Mouse (Mus musculus) midbrain, embryonic 15.5 days (tissue): ENCODE data around the gene Stard3. TPM values are rescaled to one million over a fixed set of nuclear protein-coding genes. Genes with fewer than 3 reads are reported as not detected.

Experiments
- ATAC-seq: fragments of 200-750 bp; cut with Nextera tagmentation; replicated peaks from 2 replicates; pipeline ENCODE4 v1.8.0; 2017; ENCODE audit warnings: moderate TSS enrichment
- H3K27ac ChIP-seq: fragments of 300-500 bp; sonication (generic); 2 replicates; pipeline ENCODE4 v1.5.1; 2015; ENCODE audit warnings: mild to moderate bottlenecking, inconsistent platforms
- H3K27me3 ChIP-seq: fragments of 300-500 bp; sonication (generic); replicated peaks from 2 replicates; pipeline ENCODE4 v1.6.1; 2015; ENCODE audit warnings: inconsistent platforms
- H3K36me3 ChIP-seq: fragments of 300-500 bp; sonication (generic); replicated peaks from 2 replicates; pipeline ENCODE4 v1.6.1; 2015; ENCODE audit warnings: inconsistent platforms
- H3K4me1 ChIP-seq: fragments of 300-500 bp; sonication (generic); 2 replicates; pipeline ENCODE4 v1.6.1; 2015; ENCODE audit warnings: inconsistent platforms
- H3K4me2 ChIP-seq: fragments of 300-500 bp; sonication (generic); 2 replicates; pipeline ENCODE4 v1.6.1; 2015; ENCODE audit warnings: inconsistent platforms, mild to moderate bottlenecking, moderate library complexity
- H3K4me3 ChIP-seq: fragments of 300-500 bp; sonication (generic); 2 replicates; pipeline ENCODE4 v1.5.1; 2015; ENCODE audit warnings: mild to moderate bottlenecking, inconsistent platforms
- H3K9ac ChIP-seq: fragments of 300-500 bp; sonication (generic); 2 replicates; pipeline ENCODE4 v1.6.1; 2015; ENCODE audit warnings: mild to moderate bottlenecking, inconsistent platforms
- H3K9me3 ChIP-seq: fragments of 300-500 bp; sonication (generic); 2 replicates; pipeline ENCODE4 v1.6.1; 2016; ENCODE audit warnings: inconsistent platforms
- WGBS: fragments of 180-500 bp; shearing (Covaris S2); methylation state at CpG from one replicate; pipeline ENCODE4 v1.1.7; 2015; ENCODE audit warnings: mixed read lengths; 5-methylcytosine and 5-hydroxymethylcytosine counted together
- polyA plus RNA-seq: library from polyadenylated mRNA; unstranded; fragments of >200 nt; fragmentation: Nextera tagmentation; extraction: Ambion mirVana; gene quantifications from 2 replicates; pipeline ENCODE4 v1.2.1, GENCODE M21; 2015

The Stard3 gene
- polyA plus RNA-seq, 1 experiment from 2014 or later = 44.6 TPM

- no peak for ATAC-seq
- H3K27me3 ChIP-seq = peaks cover 11% of the 10 kb centered on the region; the same call in 1 of the 2 replicates
- no peak overlapping the region for H3K4me2 ChIP-seq
- no peaks in the 10 kb centered on the region for H3K9me3 ChIP-seq
- 53% methylated on average over 4 of the region's 4 CpGs for WGBS
- no peak overlapping the region for H3K4me3 ChIP-seq
- H3K4me1 ChIP-seq = peaks cover 3% of the 10 kb centered on the region
- no peaks in the 10 kb centered on the region for H3K36me3 ChIP-seq
- no peak overlapping the region for H3K9ac ChIP-seq
- no peak overlapping the region for H3K27ac ChIP-seq
Observed at GRCm38 (mm10) chr11:98395041-98395440, 36.9 kb downstream of the Stard3 start.

- H3K27me3 ChIP-seq = no peaks in the 10 kb centered on the region; the same call in 1 of the 2 replicates
- H3K27ac ChIP-seq = no peak overlapping the region
- ATAC-seq = no peak
- no peak overlapping the region for H3K4me3 ChIP-seq
- no peaks in the 10 kb centered on the region for H3K9me3 ChIP-seq
- 89% methylated on average over 7 of the region's 7 CpGs for WGBS
- no peaks in the 10 kb centered on the region for H3K36me3 ChIP-seq
- H3K4me1 ChIP-seq = peaks cover 7% of the 10 kb centered on the region
- H3K9ac ChIP-seq = no peak overlapping the region
- H3K4me2 ChIP-seq = no peak overlapping the region
Observed at GRCm38 (mm10) chr11:98397946-98398345, 39.8 kb downstream of the Stard3 start.

GRCm38 (mm10) chr11:98400161-98400726 lies 42.1 kb downstream of the Stard3 start, which contains the start of gene Pgap3:
Gene Pgap3, minus strand, starts transcription at chr11:98400490.
- Histone ChIP-seq H3K36me3 (no peaks in the 10 kb centered on the region), H3K4me1 (peaks cover 7% of the 10 kb centered on the region), H3K27me3 (peaks cover 5% of the 10 kb centered on the region), H3K9ac (peak within 1 kb of the TSS; percentile 69), H3K4me2 (peak within 1 kb of the TSS; percentile 74), H3K27ac (peak within 1 kb of the TSS; percentile 96), H3K9me3 (no peaks in the 10 kb centered on the region), H3K4me3 (peak within 1 kb of the TSS; percentile 59)
- ATAC-seq = peak; percentile 91
- under 1% methylated on average over 40 of the region's 40 CpGs for WGBS

GRCm38 (mm10) chr11:98400816-98401215 lies 42.6 kb downstream of the Stard3 start:
- no peaks in the 10 kb centered on the region for H3K36me3 ChIP-seq
- peak overlapping the region; percentile 69 for H3K9ac ChIP-seq
- peak overlapping the region; percentile 59 for H3K4me3 ChIP-seq
- H3K4me1 ChIP-seq = peaks cover 7% of the 10 kb centered on the region
- ATAC-seq = 0 out of 2 replicates have a peak, but pooled peaks have one; percentile 1
- H3K4me2 ChIP-seq = peak overlapping the region; percentile 74
- H3K27me3 ChIP-seq = peaks cover 5% of the 10 kb centered on the region
- peak overlapping the region; percentile 96 for H3K27ac ChIP-seq
- WGBS = 65% methylated on average over 3 of the region's 3 CpGs
- H3K9me3 ChIP-seq = no peaks in the 10 kb centered on the region

- H3K4me1 ChIP-seq = peaks cover 5% of the 10 kb centered on the region; the same call in 1 of the 2 replicates
- peaks cover 14% of the 10 kb centered on the region for H3K27me3 ChIP-seq
- H3K27ac ChIP-seq = no peak overlapping the region
- no peaks in the 10 kb centered on the region for H3K9me3 ChIP-seq
- no peak overlapping the region for H3K4me2 ChIP-seq
- no peak overlapping the region for H3K9ac ChIP-seq
- no peak overlapping the region for H3K4me3 ChIP-seq
- ATAC-seq = no peak
- 78% methylated on average over 6 of the region's 6 CpGs for WGBS
- H3K36me3 ChIP-seq = no peaks in the 10 kb centered on the region
Observed at GRCm38 (mm10) chr11:98406621-98407020, 48.5 kb downstream of the Stard3 start.

GRCm38 (mm10) chr11:98408872-98409271 lies 50.7 kb downstream of the Stard3 start:
- Histone ChIP-seq H3K4me2 (no peak overlapping the region), H3K27me3 (peaks cover 26% of the 10 kb centered on the region), H3K9ac (no peak overlapping the region), H3K4me3 (no peak overlapping the region), H3K4me1 (peaks cover 20% of the 10 kb centered on the region), H3K9me3 (no peaks in the 10 kb centered on the region), H3K36me3 (no peaks in the 10 kb centered on the region), H3K27ac (no peak overlapping the region)
- ATAC-seq = no peak
- 55% methylated on average over 8 of the region's 8 CpGs for WGBS

- no peak for ATAC-seq
- 1% methylated on average over 9 of the region's 10 CpGs for WGBS
- Histone ChIP-seq H3K4me3 (no peak overlapping the region), H3K27me3 (peaks cover 25% of the 10 kb centered on the region), H3K4me2 (no peak overlapping the region; the same call in 1 of the 2 replicates), H3K4me1 (peaks cover 22% of the 10 kb centered on the region), H3K27ac (no peak overlapping the region), H3K9ac (no peak overlapping the region), H3K36me3 (no peaks in the 10 kb centered on the region), H3K9me3 (no peaks in the 10 kb centered on the region)
Observed at GRCm38 (mm10) chr11:98409341-98409822, 51.2 kb downstream of the Stard3 start.

- H3K27ac ChIP-seq = peak within 1 kb of the TSS; percentile 74
- peak within 1 kb of the TSS; percentile 58 for H3K9ac ChIP-seq
- peak within 1 kb of the TSS; percentile 99 for H3K4me2 ChIP-seq
- 2% methylated on average over 42 of the region's 49 CpGs for WGBS
- peak; percentile 54; the same call in 1 of the 2 replicates for ATAC-seq
- no peaks in the 10 kb centered on the region for H3K9me3 ChIP-seq
- H3K36me3 ChIP-seq = no peaks in the 10 kb centered on the region
- H3K4me1 ChIP-seq = peaks cover 22% of the 10 kb centered on the region
- peak within 1 kb of the TSS; percentile 59 for H3K4me3 ChIP-seq
- H3K27me3 ChIP-seq = peaks cover 25% of the 10 kb centered on the region
Observed at GRCm38 (mm10) chr11:98412273-98412796, 54.2 kb downstream of the Stard3 start, which contains the start of gene Erbb2. Gene Erbb2, plus strand, starts transcription at chr11:98412470.

- H3K27me3 ChIP-seq = peaks cover 25% of the 10 kb centered on the region
- peak overlapping the region; percentile 99 for H3K4me2 ChIP-seq
- WGBS = under 1% methylated on average over 40 of the region's 40 CpGs
- ATAC-seq = 0 out of 2 replicates have a peak, but pooled peaks have one; percentile 42
- H3K4me1 ChIP-seq = peaks cover 22% of the 10 kb centered on the region
- H3K4me3 ChIP-seq = peak overlapping the region; percentile 59
- H3K36me3 ChIP-seq = no peaks in the 10 kb centered on the region
- H3K9me3 ChIP-seq = no peaks in the 10 kb centered on the region
- peak overlapping the region; percentile 74 for H3K27ac ChIP-seq
- peak overlapping the region; percentile 58 for H3K9ac ChIP-seq
Observed at GRCm38 (mm10) chr11:98412797-98413301, 54.7 kb downstream of the Stard3 start.

- no peak for ATAC-seq
- Histone ChIP-seq H3K9ac (no peak overlapping the region), H3K9me3 (no peaks in the 10 kb centered on the region), H3K4me1 (peaks cover 22% of the 10 kb centered on the region), H3K4me2 (peak overlapping the region; percentile 99), H3K36me3 (no peaks in the 10 kb centered on the region), H3K27ac (no peak overlapping the region), H3K4me3 (peak overlapping the region; percentile 59; the same call in 1 of the 2 replicates), H3K27me3 (peaks cover 25% of the 10 kb centered on the region)
- WGBS = 26% methylated on average over 7 of the region's 7 CpGs
Observed at GRCm38 (mm10) chr11:98413731-98414130, 55.6 kb downstream of the Stard3 start.

- peak overlapping the region; percentile 99; the same call in 1 of the 2 replicates for H3K4me2 ChIP-seq
- 0 out of 2 replicates have a peak overlapping the region, but pooled peaks have one; percentile 59 for H3K4me3 ChIP-seq
- H3K9ac ChIP-seq = no peak overlapping the region
Observed at GRCm38 (mm10) chr11:98414162-98414561, 56.0 kb downstream of the Stard3 start.

GRCm38 (mm10) chr11:98417074-98417473 lies 58.9 kb downstream of the Stard3 start:
- Histone ChIP-seq H3K36me3 (no peaks in the 10 kb centered on the region), H3K4me3 (no peak overlapping the region), H3K27ac (no peak overlapping the region), H3K9me3 (no peaks in the 10 kb centered on the region), H3K27me3 (peaks cover 11% of the 10 kb centered on the region), H3K9ac (no peak overlapping the region), H3K4me2 (no peak overlapping the region), H3K4me1 (peaks cover 15% of the 10 kb centered on the region)
- 81% methylated on average over 1 of the region's 1 CpGs for WGBS
- ATAC-seq = no peak

More at GRCm38 (mm10) chr11:98414162-98414561, 56.0 kb downstream of the Stard3 start:
- no peak for ATAC-seq
- Histone ChIP-seq H3K27ac (no peak overlapping the region), H3K27me3 (peaks cover 25% of the 10 kb centered on the region), H3K36me3 (no peaks in the 10 kb centered on the region), H3K4me1 (peaks cover 20% of the 10 kb centered on the region), H3K9me3 (no peaks in the 10 kb centered on the region)
- WGBS = 38% methylated on average over 2 of the region's 2 CpGs
